Mouse (Mus musculus): ENCODE measurements around the gene Tmod1. TPM values are rescaled to one million over a fixed set of nuclear protein-coding genes. Genes with fewer than 3 reads are reported as not detected.
A peak's percentile ranks its signal among the peaks of the same experiment; 100 is the strongest.

The Tmod1 gene
- total RNA-seq, 2 experiments from 2014 or later = 173 to 208 TPM

GRCm38 (mm10) chr4:46097591-46097990 is 58.9 kb downstream of the Tmod1 start:
- H3K4me3 ChIP-seq = no peak overlapping the region
- TF ChIP-seq CTCF (IDR thresholded peaks at IDR 0.05) = no peak
- H3K27ac ChIP-seq = no peak overlapping the region
- DNase-seq = no peak
- intact Hi-C loops (cut with DNase I) = no loop called here

DNA sequence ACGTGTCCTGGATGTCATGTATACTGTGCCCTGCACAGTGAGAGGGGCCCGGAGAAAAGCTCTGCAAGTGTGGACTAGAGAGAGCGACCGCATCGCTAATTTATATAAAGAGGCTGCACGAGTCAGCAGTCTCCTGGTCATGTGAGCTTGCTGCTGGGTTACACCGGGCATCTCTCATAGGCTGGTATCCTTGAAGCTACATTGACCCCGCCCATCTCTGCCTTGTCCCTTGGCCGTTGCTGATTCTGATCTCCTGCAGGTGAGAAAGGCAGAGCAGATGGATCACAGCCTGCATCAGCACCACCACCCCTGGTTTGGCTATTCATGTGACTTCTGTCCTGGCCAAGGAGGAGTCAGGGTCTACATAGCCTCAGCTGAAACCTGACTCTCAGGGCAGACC is 60.4 kb downstream of the Tmod1 start:
- TF ChIP-seq CTCF (IDR thresholded peaks at IDR 0.05) = no peak
- Histone ChIP-seq H3K4me3 (no peak overlapping the region), H3K27ac (peak overlapping the region; percentile 83)
- intact Hi-C loops (cut with DNase I) = no loop called here
- no peak for DNase-seq

DNA sequence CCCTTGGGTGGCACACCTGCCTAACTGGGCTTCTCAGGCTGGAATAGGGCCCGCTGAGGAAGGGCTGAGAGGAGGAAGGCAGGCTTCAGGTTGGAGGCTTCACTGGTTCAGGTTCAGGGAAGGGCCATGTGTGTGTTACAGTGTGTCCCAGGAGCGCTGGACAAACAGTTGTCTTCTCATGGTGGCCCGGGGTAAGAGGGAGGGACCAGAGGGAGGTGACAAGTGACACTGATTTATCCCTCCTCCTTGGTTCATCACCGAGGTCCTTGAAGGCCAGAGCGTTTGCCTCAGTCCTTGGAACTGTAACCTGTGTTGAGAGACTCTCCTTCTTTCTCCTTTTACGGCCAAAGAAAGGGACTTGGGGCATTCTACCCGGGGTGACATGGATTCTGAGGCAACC is 61.8 kb downstream of the Tmod1 start:
- H3K27ac ChIP-seq = peak overlapping the region; percentile 83
- no peak for TF ChIP-seq CTCF (IDR thresholded peaks at IDR 0.05)
- intact Hi-C loops (cut with DNase I) = loop anchor here (5.0 kb wide), 1 partner anchor 63 kb away; the partner anchor contains the start of gene Tmod1
- H3K4me3 ChIP-seq = no peak overlapping the region; the same call in 1 of the 2 replicates
- no peak for DNase-seq

DNA sequence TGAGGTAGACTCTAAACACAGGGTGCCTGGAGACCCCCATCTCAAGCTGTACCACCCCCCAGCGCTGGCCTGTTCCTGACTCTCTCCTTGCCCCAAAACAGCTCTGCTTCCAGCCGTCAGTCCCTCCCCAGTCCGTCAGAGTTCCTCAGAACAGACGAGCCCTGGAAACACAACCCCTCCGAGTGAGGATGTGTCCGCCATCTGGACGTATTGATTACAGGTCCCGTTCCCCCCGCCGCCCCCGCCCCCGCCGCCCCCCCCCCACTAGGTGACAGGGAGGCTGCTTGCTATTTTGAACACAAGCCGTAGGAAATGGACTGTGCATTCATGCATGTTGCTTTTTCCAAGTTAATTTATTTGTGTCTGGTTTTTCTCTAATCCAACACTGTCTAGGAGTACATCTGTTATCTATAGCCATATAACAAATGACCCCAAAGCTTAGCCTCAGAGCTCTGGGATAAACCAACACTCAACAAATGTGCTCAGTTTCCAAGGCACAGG is 62.5 kb downstream of the Tmod1 start:
- H3K4me3 ChIP-seq = peak overlapping the region; percentile 11; the same call in 1 of the 2 replicates
- intact Hi-C loops (cut with DNase I) = loop anchor here (5.0 kb wide), 1 partner anchor 64 kb away; the partner anchor contains the start of gene Tmod1
- no peak for TF ChIP-seq CTCF (IDR thresholded peaks at IDR 0.05)
- peak; percentile 51 for DNase-seq
- peak overlapping the region; percentile 83 for H3K27ac ChIP-seq

DNA sequence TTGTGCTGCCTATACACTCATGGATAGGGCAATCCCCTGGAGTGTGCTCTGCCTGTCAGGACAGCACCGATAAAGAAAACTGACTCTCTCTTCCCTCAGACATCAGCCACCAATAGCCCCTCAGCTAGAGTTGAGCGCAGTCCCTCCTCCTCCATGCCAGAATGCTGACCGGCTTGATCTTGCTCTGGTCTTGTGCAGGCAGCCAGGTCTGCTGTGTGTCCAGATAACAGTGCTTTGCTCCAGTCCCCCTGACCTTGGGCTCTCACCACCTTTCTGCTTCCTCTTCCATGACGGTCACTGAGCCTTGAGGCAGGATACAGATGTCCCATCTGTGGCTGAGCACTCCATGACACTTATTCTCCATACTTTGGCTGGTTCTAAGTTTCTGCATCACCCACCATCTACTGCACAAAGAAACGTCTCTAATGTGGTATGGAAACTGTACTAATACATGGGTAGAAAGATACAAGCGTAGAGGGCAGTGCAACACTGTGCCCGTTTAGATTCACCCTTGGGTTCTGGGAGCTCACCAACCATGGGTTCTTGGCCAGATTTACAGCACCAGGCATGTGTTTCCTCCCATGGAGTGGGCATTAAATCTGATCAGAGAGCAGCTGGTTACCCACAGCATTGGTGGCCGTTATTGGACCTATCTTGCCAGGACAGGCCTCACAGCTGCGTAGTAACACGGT is 63.5 kb downstream of the Tmod1 start:
- intact Hi-C loops (cut with DNase I) = loop anchor here (5.0 kb wide), 1 partner anchor 65 kb away; the partner anchor contains the start of gene Tmod1

DNA sequence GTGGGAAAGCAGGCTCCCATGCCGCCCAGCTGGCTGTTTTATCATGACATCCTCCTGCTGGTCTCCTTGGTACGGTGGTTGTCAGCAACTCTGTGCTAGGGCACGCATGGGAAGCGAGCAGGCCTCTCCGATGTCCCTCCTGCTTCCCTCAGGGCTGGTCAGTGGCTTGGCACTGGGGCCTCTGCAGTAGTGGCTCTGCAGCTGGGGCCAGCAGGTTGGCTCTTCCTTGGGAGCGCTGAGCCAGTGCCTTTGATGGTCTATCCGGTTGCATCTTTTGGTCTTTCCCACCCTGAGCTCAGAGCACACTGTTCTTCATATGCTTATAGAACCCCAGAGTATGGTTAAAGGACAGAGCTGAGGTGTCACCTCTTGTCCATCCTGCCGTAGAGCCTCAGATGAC is 71.3 kb downstream of the Tmod1 start:
- Histone ChIP-seq H3K27ac (peak overlapping the region; percentile 68), H3K4me3 (no peak overlapping the region)
- intact Hi-C loops (cut with DNase I) = no loop called here
- DNase-seq = peak; percentile 66
- no peak for TF ChIP-seq CTCF (IDR thresholded peaks at IDR 0.05)

More for the DNA sequence above, 63.5 kb downstream of the Tmod1 start:
- no peak for TF ChIP-seq CTCF (IDR thresholded peaks at IDR 0.05)
- Histone ChIP-seq H3K27ac (peak overlapping the region; percentile 83), H3K4me3 (no peak overlapping the region; the same call in 1 of the 2 replicates)
- DNase-seq = no peak

GRCm38 (mm10) chr4:46111361-46111760 is 72.6 kb downstream of the Tmod1 start:
- Histone ChIP-seq H3K4me3 (no peak overlapping the region), H3K27ac (peak overlapping the region; percentile 68; the same call in 1 of the 2 replicates)
- DNase-seq = no peak
- intact Hi-C loops (cut with DNase I) = no loop called here
- TF ChIP-seq CTCF (IDR thresholded peaks at IDR 0.05) = no peak

- no peak for TF ChIP-seq CTCF (IDR thresholded peaks at IDR 0.05)
- no peak overlapping the region for H3K4me3 ChIP-seq
- intact Hi-C loops (cut with DNase I) = no loop called here
- no peak overlapping the region; the same call in 1 of the 2 replicates for H3K27ac ChIP-seq
- no peak for DNase-seq
These were observed 76.6 kb downstream of the Tmod1 start for GRCm38 (mm10) chr4:46115308-46115707.

- peak overlapping the region; percentile 16; the same call in 1 of the 2 replicates for H3K27ac ChIP-seq
- no peak for DNase-seq
- no peak overlapping the region for H3K4me3 ChIP-seq
- intact Hi-C loops (cut with DNase I) = no loop called here
- TF ChIP-seq CTCF (IDR thresholded peaks at IDR 0.05) = no peak
These were observed 77.9 kb downstream of the Tmod1 start for GRCm38 (mm10) chr4:46116544-46117175.

DNA sequence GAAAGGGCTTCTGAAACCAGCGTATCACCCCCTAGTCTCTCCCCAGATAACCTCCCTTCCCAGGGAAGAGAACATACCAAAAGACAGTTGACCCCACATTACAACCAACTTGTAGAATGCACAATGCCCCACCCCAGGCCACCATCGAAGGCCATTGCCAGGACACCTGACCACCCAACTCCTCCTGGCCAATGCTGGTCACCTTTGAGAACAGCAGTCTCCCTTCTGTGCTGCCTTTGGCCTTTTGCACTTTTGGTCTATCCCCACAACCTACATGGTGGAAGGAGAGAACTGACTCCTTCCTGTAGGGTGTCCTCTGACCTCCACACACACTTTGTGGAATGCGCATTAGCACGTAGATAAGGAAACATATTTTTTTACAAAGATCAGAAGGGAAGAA is 78.8 kb downstream of the Tmod1 start:
- no peak overlapping the region for H3K27ac ChIP-seq
- DNase-seq = no peak
- intact Hi-C loops (cut with DNase I) = no loop called here
- H3K4me3 ChIP-seq = no peak overlapping the region
- no peak for TF ChIP-seq CTCF (IDR thresholded peaks at IDR 0.05)

GRCm38 (mm10) chr4:46119514-46120094 is 80.9 kb downstream of the Tmod1 start:
- TF ChIP-seq CTCF (IDR thresholded peaks at IDR 0.05) = no peak
- H3K27ac ChIP-seq = no peak overlapping the region
- DNase-seq = no peak
- intact Hi-C loops (cut with DNase I) = loop anchor here (10.0 kb wide), 2 partner anchors 85 to 115 kb away; partner anchors contain the start of gene Tmod1
- H3K4me3 ChIP-seq = no peak overlapping the region

- DNase-seq = no peak
- Histone ChIP-seq H3K4me3 (no peak overlapping the region), H3K27ac (peak overlapping the region; percentile 68; the same call in 1 of the 2 replicates)
- intact Hi-C loops (cut with DNase I) = loop anchor here (10.0 kb wide), 2 partner anchors 86 to 116 kb away; partner anchors contain the start of gene Tmod1
- no peak for TF ChIP-seq CTCF (IDR thresholded peaks at IDR 0.05)
These were observed 82.0 kb downstream of the Tmod1 start for GRCm38 (mm10) chr4:46120767-46121166.

All from gastrocnemius, adult 2 months (tissue).